Mouse (Mus musculus) small intestine, adult 2 months (tissue): ENCODE measurements around the gene Scoc. TPM values are rescaled to one million over a fixed set of nuclear protein-coding genes. Genes with fewer than 3 reads are reported as not detected.

ENCODE experiments used
- H3K27ac ChIP-seq: fragments of 200-500 bp; 2 replicates; pipeline ENCODE4 v1.5.1; 2012; ENCODE audit warnings: low read depth, low read length, control low read depth, inconsistent platforms; ENCODE audit not compliant: insufficient read depth
- H3K27me3 ChIP-seq: fragments of 200-500 bp; 2 replicates; pipeline ENCODE4 v1.6.1; 2012; ENCODE audit warnings: mild to moderate bottlenecking, moderate library complexity, low read length, inconsistent platforms; ENCODE audit not compliant: control insufficient read depth, insufficient read depth
- H3K36me3 ChIP-seq: fragments of 200-500 bp; 2 replicates; pipeline ENCODE4 v1.6.1; 2012; ENCODE audit warnings: mild to moderate bottlenecking, low read length, control low read depth, inconsistent platforms; ENCODE audit not compliant: control insufficient read depth, insufficient read depth
- H3K4me1 ChIP-seq: fragments of 200-500 bp; 2 replicates; pipeline ENCODE4 v1.6.1; 2012; ENCODE audit warnings: low read length, inconsistent platforms, mixed read lengths; ENCODE audit not compliant: control insufficient read depth, insufficient read depth, insufficient read length
- H3K4me3 ChIP-seq: fragments of 200-500 bp; 2 replicates; pipeline ENCODE4 v1.5.1; 2012; ENCODE audit warnings: low read depth, mild to moderate bottlenecking, control low read depth, inconsistent platforms, low read length, moderate library complexity
- CTCF ChIP-seq: fragments of 200-500 bp; IDR thresholded peaks from 2 replicates; pipeline ENCODE4 v1.5.1; 2012; ENCODE audit warnings: low read depth, mild to moderate bottlenecking, control low read depth, inconsistent platforms, low read length, moderate library complexity, mixed read lengths; ENCODE audit not compliant: insufficient replicate concordance, insufficient read length; ENCODE audit errors: extremely low read depth
- POLR2A ChIP-seq: fragments of 200-500 bp; IDR thresholded peaks from 2 replicates; pipeline ENCODE4 v1.6.1; 2012; ENCODE audit warnings: low read depth, mild to moderate bottlenecking, control low read depth, inconsistent platforms, low read length, moderate library complexity
- WGBS: fragments of 180-500 bp; shearing (Covaris S2); methylation state at CpG from one replicate; pipeline ENCODE4 v1.1.7; 2018; 5-methylcytosine and 5-hydroxymethylcytosine counted together
- polyA plus RNA-seq: library from polyadenylated mRNA; depleted of rRNA; stranded (reverse); fragments of >200 nt; gene quantifications from 2 replicates; pipeline ENCODE4 v1.2.3, GENCODE M21; 2012

The Scoc gene
- polyA plus RNA-seq, 1 experiment: 0.35 TPM

- Histone ChIP-seq H3K27ac (peak overlapping the region; percentile 30; the same call in 1 of the 2 replicates), H3K4me3 (no peak overlapping the region), H3K27me3 (no peaks in the 10 kb centered on the region), H3K4me1 (peaks cover 5% of the 10 kb centered on the region; the same call in 1 of the 2 replicates), H3K36me3 (no peaks in the 10 kb centered on the region)
- no peak for TF ChIP-seq POLR2A
- no peak for TF ChIP-seq CTCF
- 43% methylated on average over 4 of the region's 4 CpGs for WGBS
Observed at GRCm38 (mm10) chr8:83397726-83398125, 60.5 kb downstream of the Scoc start.

DNA sequence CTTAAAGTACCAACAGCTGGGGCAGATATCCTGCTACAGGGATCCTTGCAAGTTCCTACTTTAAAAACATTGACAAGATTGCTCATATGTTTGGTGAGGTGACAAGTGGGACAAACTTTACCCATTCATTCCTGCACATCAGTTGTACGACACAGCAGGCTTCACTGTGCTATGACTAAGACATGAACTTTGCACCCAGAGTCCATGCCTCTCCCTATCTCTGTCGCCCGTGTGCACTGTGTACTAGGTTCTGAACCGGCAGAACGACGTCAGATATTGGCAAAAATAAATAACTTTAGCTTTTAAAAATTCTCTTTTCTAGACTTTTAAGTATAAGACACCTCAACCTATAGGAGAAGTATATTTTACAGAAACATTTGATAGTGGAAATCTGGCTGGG, 61.5 kb downstream of the Scoc start:
- Histone ChIP-seq H3K27me3 (no peaks in the 10 kb centered on the region), H3K4me1 (peaks cover 5% of the 10 kb centered on the region; the same call in 1 of the 2 replicates), H3K4me3 (no peak overlapping the region), H3K36me3 (no peaks in the 10 kb centered on the region), H3K27ac (no peak overlapping the region)
- no peak for TF ChIP-seq POLR2A
- TF ChIP-seq CTCF: no peak
- 31% methylated on average over 6 of the region's 6 CpGs for WGBS

DNA sequence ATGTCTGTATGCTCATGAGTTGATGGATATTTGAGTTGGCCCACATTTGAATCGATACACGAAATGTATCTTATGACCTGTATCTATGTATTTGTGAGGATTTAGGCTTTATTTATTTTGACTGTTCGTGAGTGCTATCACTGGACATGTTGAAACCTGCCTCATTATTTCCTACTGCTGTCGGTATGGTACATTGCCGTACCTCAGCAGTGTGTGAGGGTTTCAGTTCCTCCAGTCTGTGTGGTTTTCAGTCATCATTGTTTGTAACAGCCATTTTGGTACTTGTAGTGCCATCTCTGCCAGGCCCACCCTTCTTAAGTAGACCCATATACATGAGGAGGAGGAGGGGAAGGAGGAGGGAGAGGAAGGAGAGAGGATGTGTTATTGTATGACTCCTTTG, 63.9 kb downstream of the Scoc start:
- H3K4me1 ChIP-seq: peaks cover 14% of the 10 kb centered on the region
- no peak overlapping the region for H3K4me3 ChIP-seq
- H3K27me3 ChIP-seq: peaks cover 12% of the 10 kb centered on the region
- H3K36me3 ChIP-seq: no peaks in the 10 kb centered on the region
- no peak overlapping the region for H3K27ac ChIP-seq
- TF ChIP-seq CTCF: no peak
- no peak for TF ChIP-seq POLR2A
- WGBS: 87% methylated on average over 5 of the region's 5 CpGs

- no peak for TF ChIP-seq POLR2A
- no peak for TF ChIP-seq CTCF
- H3K4me1 ChIP-seq: peaks cover 11% of the 10 kb centered on the region
- H3K27me3 ChIP-seq: peaks cover 12% of the 10 kb centered on the region
- H3K27ac ChIP-seq: no peak overlapping the region
- no peak overlapping the region for H3K4me3 ChIP-seq
- H3K36me3 ChIP-seq: no peaks in the 10 kb centered on the region
- WGBS: 77% methylated on average over 1 of the region's 1 CpGs
Observed at GRCm38 (mm10) chr8:83392521-83392920, 65.7 kb downstream of the Scoc start.

GRCm38 (mm10) chr8:83390006-83390701, 68.0 kb downstream of the Scoc start:
- H3K27ac ChIP-seq: no peak overlapping the region
- H3K4me3 ChIP-seq: peak overlapping the region; percentile 45
- no peaks in the 10 kb centered on the region for H3K36me3 ChIP-seq
- TF ChIP-seq CTCF: no peak
- no peak for TF ChIP-seq POLR2A
- 11% methylated on average over 14 of the region's 14 CpGs for WGBS
- peaks cover 9% of the 10 kb centered on the region for H3K4me1 ChIP-seq
- peaks cover 12% of the 10 kb centered on the region for H3K27me3 ChIP-seq

DNA sequence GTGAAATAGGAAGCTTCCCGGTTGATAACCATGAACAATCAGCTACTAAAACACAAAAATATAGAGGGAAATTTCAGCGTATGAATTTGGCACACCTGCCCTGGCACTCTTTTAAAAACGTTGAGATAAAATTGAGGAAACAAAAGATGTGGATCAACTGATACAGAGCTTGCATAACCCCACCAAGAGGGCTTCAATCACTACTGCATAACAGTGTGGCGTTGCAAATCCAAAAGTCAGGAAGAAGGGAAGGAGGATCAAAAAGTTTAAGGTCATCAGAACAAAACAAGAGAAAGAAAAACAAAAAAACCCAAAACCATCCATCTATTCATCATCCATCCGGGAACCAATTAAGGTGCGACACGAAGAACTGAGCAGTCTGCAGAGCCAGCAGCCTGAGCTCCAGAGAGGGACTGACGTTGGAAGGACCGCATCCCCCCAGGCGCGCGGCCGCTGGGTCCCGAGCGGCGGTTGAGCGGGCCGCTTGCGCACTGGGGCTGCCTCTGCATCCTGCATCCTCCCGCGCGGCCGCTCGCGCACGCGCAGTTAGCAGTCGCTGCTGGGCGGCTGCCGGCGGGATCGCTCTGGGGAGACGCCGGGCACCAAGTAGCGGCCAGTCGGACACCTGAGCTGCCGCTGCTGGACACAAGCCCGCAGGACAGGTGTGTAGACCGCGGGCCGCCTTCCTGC, 68.7 kb downstream of the Scoc start, which contains the start of gene Clgn:
TSS of gene Clgn (plus strand) at position 552 of the 690 bp plus-strand sequence.
- H3K4me1 ChIP-seq: peaks cover 9% of the 10 kb centered on the region
- WGBS: 4% methylated on average over 41 of the region's 41 CpGs
- peaks cover 12% of the 10 kb centered on the region for H3K27me3 ChIP-seq
- H3K4me3 ChIP-seq: peak within 1 kb of the TSS; percentile 45
- no peaks in the 10 kb centered on the region for H3K36me3 ChIP-seq
- H3K27ac ChIP-seq: no peak within 1 kb of the TSS
- TF ChIP-seq POLR2A (no peak), CTCF (no peak)

GRCm38 (mm10) chr8:83382850-83383249, 75.3 kb downstream of the Scoc start:
- TF ChIP-seq CTCF: no peak
- no peak for TF ChIP-seq POLR2A
- Histone ChIP-seq H3K4me3 (no peak overlapping the region), H3K27me3 (peaks cover 2% of the 10 kb centered on the region; the same call in 1 of the 2 replicates), H3K27ac (no peak overlapping the region), H3K4me1 (no peaks in the 10 kb centered on the region), H3K36me3 (no peaks in the 10 kb centered on the region)
- 27% methylated on average over 2 of the region's 2 CpGs for WGBS

DNA sequence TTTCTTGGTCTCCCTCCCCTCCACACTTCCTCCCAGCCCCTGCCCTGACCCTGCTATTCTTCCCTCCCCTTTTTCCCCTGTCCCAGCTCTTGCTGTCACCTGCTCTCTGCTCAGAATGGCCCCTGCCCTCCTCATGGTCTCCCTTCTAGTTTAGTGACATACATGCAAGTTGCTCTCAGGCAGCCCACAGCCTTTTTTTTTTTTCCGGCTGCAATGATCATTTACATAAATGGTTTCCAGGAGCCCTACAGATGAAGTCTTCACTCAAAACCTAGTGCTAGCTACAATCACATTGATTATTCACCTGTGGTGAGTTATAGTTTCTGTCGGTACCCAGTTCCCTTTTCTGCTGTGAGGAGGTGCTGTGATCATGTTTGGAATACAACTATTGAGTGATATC, 77.2 kb downstream of the Scoc start:
- TF ChIP-seq CTCF (no peak), POLR2A (no peak)
- Histone ChIP-seq H3K27me3 (peaks cover 5% of the 10 kb centered on the region; the same call in 1 of the 2 replicates), H3K4me1 (no peaks in the 10 kb centered on the region), H3K36me3 (no peaks in the 10 kb centered on the region), H3K4me3 (no peak overlapping the region), H3K27ac (no peak overlapping the region)
- 81% methylated on average over 2 of the region's 2 CpGs for WGBS
